Mouse (Mus musculus): ENCODE results near the gene Macrod2.

- TF ChIP-seq POLR2A (IDR thresholded peaks at IDR 0.05; ENCODE audit: insufficient read depth, low read depth, low read length) = no peak
- TF ChIP-seq CTCF (IDR thresholded peaks at IDR 0.05; ENCODE audit: insufficient read depth, low read depth, low read length) = no peak
Observed at GRCm38 (mm10) chr2:141280817-141281216, 885.7 kb downstream of the Macrod2 start.
